Mouse (Mus musculus) left cerebral cortex, postnatal 14 days (tissue): Measurements from ENCODE around the gene Gm20671. TPM values are rescaled to one million over a fixed set of nuclear protein-coding genes. Genes with fewer than 3 reads are reported as not detected.
"Not testable (repeated sequence)": the region's sequence is repeated elsewhere in the genome, so short reads cannot be mapped to it uniquely, and the experiment has no call there.

Experiments
- DNase-seq, 2 experiments: peaks; one replicate each; pipeline ENCODE4 v3.0.0; 2021 to 2022; ENCODE audit warnings: low spot score in 2 of 2, mixed read lengths in 1 of 2
- intact Hi-C: fragments of 180-260 bp; cut with DNase I; formaldehyde crosslinking; loops from one replicate; pipeline ENCODE4 v1.15.1; 2025
- total RNA-seq, 2 experiments: library from RNA; stranded (reverse); gene quantifications; 2 replicates each; pipeline ENCODE4 v1.2.3; 2021

Gm20671 gene
- total RNA-seq, 2 experiments from 2014 or later, result not detected

DNA sequence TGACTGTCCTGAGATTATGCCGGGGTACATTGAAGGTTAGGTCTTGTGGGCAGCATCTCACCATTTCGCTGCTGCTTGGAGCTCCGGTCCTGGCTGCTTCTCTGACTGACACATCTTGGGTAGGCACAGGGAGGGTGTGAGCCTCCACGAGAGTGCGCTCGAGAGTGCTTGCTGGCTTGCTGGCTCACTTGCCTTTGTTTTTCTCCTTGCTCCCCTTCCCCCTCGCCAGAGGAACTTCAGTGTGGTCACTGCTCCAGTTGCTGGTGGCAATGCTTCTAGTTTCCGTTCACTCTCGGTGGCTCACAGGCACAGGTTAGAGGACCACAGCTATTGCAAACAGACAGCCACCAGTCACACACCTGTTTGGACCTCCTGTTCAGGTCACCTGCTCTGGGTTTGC is 84.8 kb downstream of the Gm20671 start:
- peak; percentile 87 to 96 for DNase-seq

DNA sequence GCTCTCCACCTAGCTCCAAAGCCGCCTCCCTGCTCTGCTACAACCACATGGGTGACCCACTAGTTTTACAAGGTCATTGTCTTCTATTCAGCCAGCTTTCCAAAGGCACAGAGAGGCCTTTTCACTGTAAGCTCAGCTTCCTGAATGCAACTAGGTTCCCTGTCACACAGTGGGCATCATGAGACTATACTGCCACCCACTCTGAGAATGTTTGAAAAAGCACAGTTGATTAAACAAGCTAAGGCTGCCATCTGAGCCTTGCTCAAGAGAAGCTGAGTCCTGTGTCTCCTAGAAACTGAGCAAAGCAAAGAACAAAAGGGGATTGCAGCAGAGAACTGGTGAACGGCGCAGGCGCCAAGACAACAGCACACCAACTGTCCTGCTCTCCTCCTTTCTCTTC is 85.5 kb downstream of the Gm20671 start:
- DNase-seq, result peak; percentile 61 to 87
- intact Hi-C loops, result not testable (repeated sequence)

More for the DNA sequence above, 84.8 kb downstream of the Gm20671 start:
- intact Hi-C loops, result no loop called here

DNA sequence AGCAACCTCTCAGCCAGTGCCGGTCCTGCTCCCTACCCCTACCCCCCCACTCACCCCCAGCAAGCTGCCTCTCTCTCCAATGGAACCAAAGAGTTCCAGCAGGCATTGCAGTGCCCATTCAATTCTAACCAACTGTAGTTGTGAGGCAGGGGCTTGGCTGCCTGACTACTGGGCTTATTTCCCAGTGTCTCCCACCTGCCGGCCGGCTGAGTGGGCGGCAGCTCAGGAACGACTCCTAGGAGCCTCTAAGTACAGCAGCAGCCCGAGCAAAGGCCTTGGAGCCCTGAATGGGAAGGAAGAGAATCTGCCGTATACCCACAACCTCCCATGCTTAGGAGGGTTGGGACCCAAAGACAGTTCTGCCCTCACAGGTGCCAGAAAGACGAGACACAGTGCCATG is 86.1 kb downstream of the Gm20671 start:
- DNase-seq, intact Hi-C loops: not testable (repeated sequence)

DNA sequence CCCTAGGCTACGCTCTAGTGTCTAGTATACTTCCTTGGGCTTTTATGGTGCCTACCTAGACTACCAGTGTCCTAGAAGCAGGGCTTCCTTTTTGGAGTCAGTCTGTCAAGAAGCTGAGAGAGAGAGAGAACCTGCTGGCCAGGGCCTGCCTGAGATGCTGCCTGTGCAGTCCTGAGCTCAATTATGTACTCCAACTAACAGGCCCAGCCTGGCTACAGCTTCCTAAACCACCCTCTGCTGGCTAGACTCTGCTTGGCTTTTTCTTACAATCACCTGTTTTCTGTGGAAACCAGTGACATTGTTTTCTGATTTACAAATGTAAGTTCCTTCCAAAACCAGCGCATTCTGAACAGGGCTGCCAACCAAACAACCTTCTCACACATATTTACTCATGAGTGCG is 86.8 kb downstream of the Gm20671 start:
- no peak for DNase-seq
- intact Hi-C loops, result no loop called here

DNA sequence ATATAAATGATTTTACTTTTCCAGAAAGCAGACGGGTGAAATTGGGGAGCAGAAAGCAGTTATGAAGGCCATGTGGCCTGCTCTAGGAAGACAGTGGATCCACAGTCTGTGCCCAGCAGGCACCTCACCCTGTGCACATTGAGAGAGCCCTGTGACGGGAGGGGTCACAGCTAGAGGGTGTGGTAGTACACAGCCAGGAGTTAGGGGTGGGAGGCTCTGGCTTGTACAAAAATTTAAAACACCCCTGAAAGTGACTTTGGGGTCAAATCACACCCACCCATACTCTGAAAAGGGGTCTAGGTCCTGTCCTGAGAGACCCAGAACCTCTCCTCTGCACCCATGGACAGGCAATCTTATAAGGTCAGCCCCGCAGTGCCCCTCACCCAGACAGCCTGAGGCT is 90.1 kb downstream of the Gm20671 start:
- intact Hi-C loops, DNase-seq: not testable (repeated sequence)

DNA sequence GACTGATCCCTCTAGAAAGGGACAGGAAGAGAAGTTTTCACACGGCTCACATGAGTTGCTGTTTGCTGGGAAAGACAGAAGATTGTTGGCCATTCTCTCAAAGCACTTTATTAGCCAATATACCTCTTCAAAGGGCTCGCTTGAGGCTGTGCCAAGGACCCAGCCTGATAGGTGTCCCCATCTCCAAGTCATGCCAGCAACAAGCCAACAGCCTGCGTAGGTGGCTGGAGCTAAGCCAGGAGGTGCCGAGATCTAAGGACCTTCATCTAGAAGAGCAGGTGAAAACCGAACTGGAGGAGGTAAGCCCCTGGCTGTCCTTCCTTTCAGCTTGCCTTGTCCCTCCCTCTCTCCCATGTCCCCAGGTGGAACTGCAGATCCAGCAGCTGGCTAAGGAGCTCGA is 91.1 kb downstream of the Gm20671 start:
- intact Hi-C loops, result no loop called here
- DNase-seq, result no peak

DNA sequence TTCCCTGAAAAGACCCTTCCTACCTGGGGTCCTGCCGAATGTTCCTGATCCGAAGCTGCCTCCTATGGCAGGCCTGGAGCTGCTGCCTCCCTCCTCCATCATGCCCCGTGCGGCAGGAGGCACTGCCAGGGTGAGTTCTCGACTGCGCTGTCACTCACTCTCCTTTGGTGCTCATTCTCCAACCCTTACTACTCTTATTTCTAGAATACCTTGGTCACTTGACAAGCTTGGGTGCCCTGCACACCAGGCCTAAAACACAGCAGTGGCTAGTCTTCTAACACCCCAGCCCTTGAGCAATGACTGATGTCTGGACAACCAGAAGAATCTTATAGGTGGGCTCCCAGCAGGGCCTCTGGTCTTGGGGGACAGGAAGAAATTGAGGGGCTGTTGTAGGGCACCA is 93.0 kb downstream of the Gm20671 start:
- intact Hi-C loops, DNase-seq: not testable (repeated sequence)

DNA sequence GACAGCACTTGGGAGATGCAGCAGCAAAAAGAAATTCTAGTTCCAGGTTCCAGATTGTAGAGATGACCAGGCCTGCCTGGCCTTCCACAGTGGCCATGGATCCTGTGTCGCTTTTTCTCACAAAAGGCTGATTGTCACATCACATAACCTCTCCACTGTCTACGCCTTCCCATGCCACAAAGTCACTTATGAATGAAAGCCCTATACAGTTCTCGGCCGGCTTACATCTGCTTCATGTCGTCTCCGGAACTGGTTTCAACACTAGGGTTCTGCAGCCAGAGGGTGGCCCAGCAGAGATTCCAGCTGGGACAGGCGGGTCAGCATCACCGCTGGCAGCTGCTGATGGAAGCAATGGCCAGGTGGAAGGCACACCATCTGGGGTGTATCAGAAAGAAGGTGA is 98.1 kb downstream of the Gm20671 start:
- DNase-seq, result no peak
- intact Hi-C loops, result no loop called here

DNA sequence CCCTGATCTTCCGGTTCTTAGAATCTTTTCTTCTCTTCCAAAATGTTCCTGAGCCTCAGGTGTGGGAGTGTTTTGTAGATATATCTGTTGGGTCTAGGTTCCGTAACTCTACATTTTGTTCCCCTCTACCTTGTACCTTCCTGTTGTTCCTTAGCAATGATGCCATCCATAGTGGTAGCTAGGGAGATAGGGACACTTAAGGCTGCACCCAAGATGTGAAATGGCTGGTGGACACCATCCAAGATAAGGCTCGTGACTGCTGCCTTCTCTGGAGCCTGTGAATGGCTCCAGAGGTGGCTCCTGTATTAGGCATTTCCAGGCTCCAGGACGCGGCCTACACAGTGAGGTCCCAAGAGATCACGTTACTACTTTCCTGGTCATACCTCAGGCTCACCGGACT is 98.6 kb downstream of the Gm20671 start:
- DNase-seq, result no peak
- intact Hi-C loops, result no loop called here

DNA sequence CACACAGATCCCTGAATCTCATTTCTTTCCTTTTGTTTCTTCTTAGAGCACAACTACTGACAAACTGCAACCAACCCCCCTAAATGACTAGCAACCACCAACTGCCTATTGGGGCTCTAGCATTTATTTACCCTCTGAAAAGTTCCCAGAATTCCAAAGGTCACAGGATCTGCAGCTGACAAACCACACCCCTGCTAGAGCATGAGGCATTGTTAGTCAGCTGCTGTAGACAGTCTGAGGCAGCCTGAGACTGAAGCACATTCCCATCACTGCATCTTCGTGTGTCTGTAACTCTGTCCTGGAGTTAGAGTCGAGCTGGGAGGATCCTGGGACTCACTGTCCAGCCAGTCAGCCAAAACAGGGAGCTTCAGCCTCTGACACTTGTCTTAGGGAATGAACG is 101.5 kb downstream of the Gm20671 start:
- peak in 1 of 2 experiments; percentile 1 for DNase-seq
- intact Hi-C loops, result not testable (repeated sequence)

DNA sequence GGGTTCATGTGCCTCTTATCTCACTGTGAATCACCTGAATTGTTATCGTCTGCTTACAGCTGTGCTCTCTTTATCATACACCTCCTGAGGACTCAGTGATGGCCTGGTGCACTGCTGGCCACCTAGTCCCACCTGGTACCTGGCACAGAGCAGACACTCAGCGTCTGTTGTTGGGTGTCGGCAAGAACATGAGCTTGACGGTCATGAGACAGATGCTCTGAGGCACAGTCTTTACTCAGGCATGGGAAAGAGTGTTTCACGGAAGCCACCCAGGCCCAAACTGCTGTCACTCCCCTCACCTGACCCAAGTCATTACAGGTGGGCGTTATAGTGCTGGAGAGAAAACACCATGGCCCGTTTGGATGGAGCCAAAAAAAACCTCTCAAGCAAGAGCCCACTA is 102.9 kb downstream of the Gm20671 start:
- intact Hi-C loops, result no loop called here
- peak in 1 of 2 experiments; percentile 1 for DNase-seq

DNA sequence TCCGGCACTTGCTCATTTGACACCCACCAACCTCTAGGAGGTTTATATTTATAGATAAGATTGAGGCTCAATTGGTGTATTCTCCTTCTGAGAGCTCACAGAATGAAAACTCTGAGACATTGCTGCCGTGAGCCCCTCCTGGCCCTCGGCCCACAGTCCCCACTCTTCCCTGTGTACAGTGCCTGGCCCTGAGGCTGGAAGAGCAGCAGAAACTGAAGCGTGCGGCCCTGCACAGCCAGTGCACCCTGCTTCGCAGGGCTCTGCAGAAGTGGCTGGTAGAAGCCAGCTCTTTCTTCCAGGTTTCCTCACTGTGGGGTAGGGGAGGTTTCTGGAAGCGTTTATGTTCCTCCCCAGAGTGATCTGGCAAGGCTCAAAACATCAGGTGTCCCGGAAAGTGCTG is 104.2 kb downstream of the Gm20671 start:
- intact Hi-C loops, result not testable (repeated sequence)
- DNase-seq, result peak in 1 of 2 experiments; percentile 1

DNA sequence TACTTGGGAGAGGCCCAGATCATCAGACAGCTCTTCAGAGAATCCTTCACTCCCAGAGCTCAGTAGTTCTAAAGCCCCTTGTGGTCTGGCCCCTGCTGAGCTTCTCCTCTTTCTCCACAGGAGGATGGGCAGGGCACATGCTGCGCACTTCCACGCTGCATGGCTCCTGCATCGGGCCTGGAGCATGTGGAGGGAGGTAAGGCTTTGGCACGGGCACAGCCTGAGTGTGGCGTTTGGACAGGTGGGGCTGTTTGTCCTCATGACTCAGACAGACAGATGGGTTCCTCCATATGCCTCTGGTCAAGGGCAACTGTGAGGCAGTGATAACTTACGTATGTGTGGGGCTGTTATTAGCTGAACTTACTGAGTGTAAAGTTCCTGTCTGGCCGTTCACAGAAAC is 104.6 kb downstream of the Gm20671 start:
- DNase-seq, result no peak
- intact Hi-C loops, result no loop called here

DNA sequence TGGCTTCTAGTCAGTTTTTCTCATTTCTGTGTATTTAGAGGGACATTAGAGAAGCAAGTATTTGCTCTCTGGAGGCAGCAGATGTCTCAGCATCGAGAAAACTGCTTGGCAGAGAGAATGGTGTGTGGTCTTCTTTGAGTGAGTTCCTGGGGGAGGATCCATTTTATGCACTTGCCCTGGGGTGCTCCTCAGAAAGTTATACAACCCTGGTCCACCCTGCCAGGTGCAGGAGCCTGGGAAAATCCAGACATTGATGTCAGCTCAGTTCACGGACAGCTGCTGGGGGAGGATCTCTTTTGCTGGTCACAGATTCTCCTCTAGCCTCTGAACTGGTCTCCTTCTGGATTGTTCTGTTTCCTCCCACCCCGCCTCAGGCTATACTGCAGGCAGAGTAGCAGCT is 105.6 kb downstream of the Gm20671 start:
- intact Hi-C loops, result no loop called here
- DNase-seq, result no peak

DNA sequence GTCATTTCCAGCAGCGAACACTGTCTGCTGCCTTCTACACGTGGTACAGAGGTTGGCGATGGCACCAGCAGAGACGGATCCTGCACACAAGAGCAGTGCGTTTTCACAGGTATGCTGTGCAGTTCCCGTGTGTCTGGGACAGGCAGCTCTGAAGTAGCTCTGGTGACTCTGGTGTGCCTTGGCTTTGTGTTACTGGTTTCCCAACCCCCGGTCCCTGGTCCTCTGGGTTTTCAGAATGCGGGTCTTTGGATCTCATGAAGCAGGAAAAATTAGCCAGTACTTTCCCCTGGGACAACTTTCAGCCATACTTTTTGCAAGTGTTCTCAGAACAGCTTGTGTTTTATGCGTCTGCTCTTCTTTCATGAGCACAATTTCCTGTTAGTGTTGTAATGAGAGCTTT is 106.5 kb downstream of the Gm20671 start:
- DNase-seq, result no peak
- intact Hi-C loops, result no loop called here

DNA sequence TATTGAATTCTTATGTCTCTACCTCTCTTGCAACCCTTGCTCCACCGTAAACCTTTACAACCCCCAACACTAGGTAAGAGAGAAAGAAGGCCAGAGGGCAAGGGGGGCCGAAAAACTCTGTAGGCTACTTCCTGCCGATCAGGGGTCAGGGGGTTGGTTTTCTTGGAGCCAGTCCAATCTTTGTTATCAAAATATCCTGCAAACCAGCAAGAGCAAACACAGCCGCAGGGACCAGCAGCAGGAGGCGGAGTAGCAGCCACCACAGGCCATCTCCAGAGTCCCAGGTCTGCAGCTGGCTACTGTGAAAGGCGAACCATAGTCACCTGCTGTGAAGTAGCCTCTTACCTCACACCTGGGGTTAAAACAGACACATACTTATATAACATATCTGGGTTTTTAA is 108.0 kb downstream of the Gm20671 start:
- no peak for DNase-seq
- intact Hi-C loops, result no loop called here

DNA sequence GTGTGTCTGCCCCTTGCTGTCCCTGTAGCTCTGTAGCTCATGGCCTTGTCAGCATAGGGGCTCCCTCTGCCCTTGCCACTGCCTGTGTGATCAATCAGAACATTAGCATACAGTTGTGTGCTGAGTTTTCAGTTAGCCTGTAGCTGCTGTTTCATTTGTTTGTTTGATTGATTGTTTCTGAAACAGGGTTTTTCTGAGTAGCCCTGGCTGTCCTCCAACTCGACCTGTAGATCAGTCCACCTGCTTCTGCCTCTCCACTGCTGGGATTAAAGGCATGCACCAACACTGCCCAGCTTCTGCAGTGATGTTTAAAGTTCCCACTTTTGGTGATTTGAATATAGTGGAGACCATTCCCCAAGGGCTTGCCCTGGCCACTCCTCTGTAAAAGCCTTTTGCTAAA is 109.2 kb downstream of the Gm20671 start:
- intact Hi-C loops, result no loop called here
- no peak for DNase-seq

DNA sequence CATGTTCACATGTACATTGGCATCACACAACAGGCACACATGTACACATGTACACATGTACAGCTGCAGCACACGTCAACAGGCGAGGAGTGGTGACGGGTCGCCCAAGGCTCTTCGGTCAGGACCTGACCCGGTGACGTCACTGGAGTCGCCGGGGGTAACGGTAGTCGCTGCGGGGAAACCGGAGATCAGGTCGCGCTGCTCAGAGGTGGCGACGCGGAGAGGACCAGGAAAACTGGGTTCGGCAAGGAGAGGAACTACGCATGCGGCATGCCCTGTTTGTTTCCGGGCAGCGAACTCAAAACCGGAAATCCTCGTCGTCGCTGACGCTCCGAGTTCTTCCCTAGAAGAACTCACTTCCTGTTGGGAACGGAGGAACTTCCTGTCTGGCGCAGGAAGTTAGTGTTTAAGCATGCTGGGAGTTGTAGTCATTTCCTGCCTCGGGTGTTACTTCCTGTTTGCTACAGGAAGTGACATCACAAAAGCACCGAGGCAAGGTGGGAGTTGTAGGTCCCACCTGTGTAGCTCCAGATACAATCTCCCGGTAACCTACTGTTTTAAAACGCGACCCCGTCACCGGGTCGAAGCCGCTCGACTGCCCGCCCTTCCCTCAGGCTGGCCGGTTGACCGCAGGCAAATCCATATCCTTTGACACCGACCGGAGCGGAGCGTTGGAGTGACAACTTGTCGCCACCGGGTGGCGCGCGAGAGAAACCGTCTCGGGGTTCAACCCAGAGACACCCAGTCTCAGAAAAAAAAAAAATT is 113.0 kb downstream of the Gm20671 start:
- peak; percentile 87 to 97 for DNase-seq
- intact Hi-C loops, result loop anchor here (1.0 to 5.0 kb wide), 2 partner anchors 33 to 102 kb away; partner anchors contain the start of gene Yes1

DNA sequence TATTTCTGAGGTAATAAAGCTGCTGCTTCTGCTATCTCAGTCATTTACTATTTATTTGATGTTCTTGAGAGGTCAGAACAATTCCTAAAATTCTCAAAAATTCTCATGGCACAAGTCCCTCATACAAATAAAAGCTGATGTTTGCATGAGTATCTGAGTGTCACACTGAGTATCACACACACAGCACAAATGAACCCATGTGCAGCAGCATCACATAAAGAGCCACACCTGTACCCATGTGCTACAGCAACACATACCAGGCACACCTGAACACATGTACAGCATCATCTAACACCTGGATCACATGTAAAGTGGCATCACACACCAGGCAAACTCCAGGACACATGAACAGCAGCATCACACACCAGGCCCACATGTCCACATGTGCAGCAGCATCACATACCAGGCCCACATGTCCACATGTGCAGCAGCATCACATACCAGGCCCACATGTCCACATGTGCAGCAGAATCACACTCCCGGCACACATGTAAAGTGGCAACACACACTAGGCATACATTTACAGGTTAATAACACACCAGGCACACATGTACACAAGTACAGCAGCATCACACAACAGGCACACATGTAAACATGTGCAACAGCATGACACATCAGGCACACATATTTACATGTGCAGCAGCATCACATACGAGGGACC is 113.7 kb downstream of the Gm20671 start:
- no peak for DNase-seq
- intact Hi-C loops, result loop anchor here (5.0 kb wide), 1 partner anchor 101 kb away; the partner anchor contains the start of gene Yes1

DNA sequence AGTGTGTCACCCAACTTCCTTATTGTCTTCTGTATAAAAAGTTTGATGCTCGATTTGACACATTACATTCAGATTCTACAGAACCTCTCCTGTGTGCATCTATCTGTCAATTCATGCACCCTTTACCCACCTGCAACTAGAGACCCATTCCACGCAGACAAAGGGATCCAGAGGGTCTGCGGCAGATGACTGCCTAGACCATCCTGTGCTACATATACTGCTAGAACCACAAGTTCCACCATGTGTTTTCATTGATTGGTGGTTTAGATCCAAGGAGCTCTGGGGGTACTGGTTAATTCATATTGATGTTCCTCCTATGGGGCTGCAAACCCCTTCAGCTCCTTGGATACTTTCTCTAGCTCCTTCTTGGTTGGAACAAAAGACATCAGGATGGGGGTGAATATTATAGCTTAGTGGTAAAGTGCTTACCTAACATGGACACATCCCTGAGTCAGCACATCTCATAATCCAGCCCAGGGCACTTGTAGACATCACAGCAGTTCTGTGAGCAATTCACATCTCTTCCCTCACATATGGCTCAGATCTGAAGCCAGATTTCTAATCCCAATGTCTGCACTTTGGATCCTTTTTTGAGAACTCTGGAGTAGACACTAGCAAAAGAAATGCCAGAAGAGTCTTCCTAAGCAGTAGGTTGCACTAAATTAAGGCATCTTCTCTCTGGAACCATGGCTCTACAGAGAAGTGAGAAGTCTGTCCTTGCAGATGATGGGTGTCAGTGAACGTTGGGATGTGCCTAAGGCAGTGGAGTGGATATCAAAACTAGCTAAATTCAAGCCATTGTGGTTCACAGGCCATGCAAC is 114.5 kb downstream of the Gm20671 start:
- DNase-seq, result no peak
- intact Hi-C loops, result loop anchor here (5.0 kb wide), 1 partner anchor 100 kb away; the partner anchor contains the start of gene Yes1
